8 mouse cellular contexts compared by ENCODE assay signal in the genomic region with DNA sequence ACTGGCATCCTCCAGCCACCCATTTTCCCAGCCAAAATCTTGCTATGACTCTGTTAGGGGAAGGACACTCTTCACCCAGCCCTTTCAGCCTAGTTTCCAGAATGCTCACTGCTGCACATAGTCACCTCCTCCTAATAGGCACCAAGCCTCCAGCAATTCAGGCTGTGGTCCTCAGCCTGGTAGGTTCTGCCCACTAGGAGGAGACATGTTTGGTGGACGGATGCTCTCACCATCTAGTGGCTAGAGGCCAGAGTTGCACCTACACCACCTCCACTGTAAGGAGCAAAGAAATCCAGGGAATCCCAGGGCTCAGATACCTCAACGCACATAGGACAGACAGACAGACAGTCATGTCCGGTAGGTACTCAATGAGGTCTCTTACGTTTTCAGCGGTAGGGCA.
A peak's percentile ranks its signal among the peaks of the same experiment; 100 is the strongest.
DNase-seq lines count a peak whose midpoint lies in the region; ATAC-seq and TF ChIP-seq lines count a peak whose summit lies in the region.

No protein-coding gene starts in this region.

- H3K36me3 ChIP-seq in heart, postnatal 0 days (replicated peaks; ENCODE audit: control insufficient read depth, insufficient read depth, low read length), result peaks cover 82% of the 10 kb centered on the region
- H3K36me3 ChIP-seq in midbrain, postnatal 0 days (ENCODE audit: insufficient read depth, low read length), result peaks cover 65% of the 10 kb centered on the region
- H3K36me3 ChIP-seq in forebrain, embryonic 12.5 days (replicated peaks), result peaks cover 95% of the 10 kb centered on the region

- H3K9ac ChIP-seq in heart, postnatal 0 days (replicated peaks; ENCODE audit: low read depth, low read length), result no peak overlapping the region
- no peak overlapping the region for H3K9ac ChIP-seq in midbrain, postnatal 0 days (replicated peaks; ENCODE audit: low read length, poor library complexity, severe bottlenecking)
- H3K9ac ChIP-seq in forebrain, embryonic 12.5 days, result no peak overlapping the region

- WGBS in heart, postnatal 0 days, result 38% methylated on average over 5 of the region's 5 CpGs
- WGBS in midbrain, postnatal 0 days, result 59% methylated on average over 5 of the region's 5 CpGs
- 64% methylated on average over 5 of the region's 5 CpGs for WGBS in forebrain, embryonic 12.5 days

- peak; percentile 89 for TF ChIP-seq CTCF in heart, postnatal 0 days (IDR thresholded peaks at IDR 0.05; ENCODE audit: low read depth)
- peak; percentile 97 for TF ChIP-seq CTCF in midbrain, postnatal 0 days (IDR thresholded peaks at IDR 0.05)

- TF ChIP-seq EP300 in heart, postnatal 0 days (IDR thresholded peaks at IDR 0.05; ENCODE audit: low read depth), result no peak

- H3K4me3 ChIP-seq in heart, postnatal 0 days (ENCODE audit: low read depth, low read length), result no peak overlapping the region
- no peak overlapping the region for H3K4me3 ChIP-seq in midbrain, postnatal 0 days (ENCODE audit: low read depth, low read length)
- no peak overlapping the region for H3K4me3 ChIP-seq in forebrain, embryonic 12.5 days (replicated peaks)

- H3K9me3 ChIP-seq in heart, postnatal 0 days (replicated peaks; ENCODE audit: control insufficient read depth, low read length), result no peaks in the 10 kb centered on the region
- H3K9me3 ChIP-seq in midbrain, postnatal 0 days (ENCODE audit: low read length), result no peaks in the 10 kb centered on the region
- H3K9me3 ChIP-seq in forebrain, embryonic 12.5 days, result no peaks in the 10 kb centered on the region

- peak; percentile 52; the same call in 1 of the 2 replicates for ATAC-seq in heart, postnatal 0 days (ENCODE audit: insufficient read depth, low read depth)
- ATAC-seq in midbrain, postnatal 0 days (ENCODE audit: low FRiP score), result peak; percentile 50; the same call in 1 of the 2 replicates
- ATAC-seq in forebrain, embryonic 12.5 days (ENCODE audit: low FRiP score), result no peak

- no peaks in the 10 kb centered on the region for H3K27me3 ChIP-seq in heart, postnatal 0 days (ENCODE audit: control insufficient read depth, insufficient read depth, low read length)
- no peaks in the 10 kb centered on the region for H3K27me3 ChIP-seq in midbrain, postnatal 0 days (ENCODE audit: insufficient read depth, low read length)
- no peaks in the 10 kb centered on the region for H3K27me3 ChIP-seq in forebrain, embryonic 12.5 days

- H3K4me1 ChIP-seq in heart, postnatal 0 days (ENCODE audit: control insufficient read depth, insufficient read depth), result peaks cover under 1% of the 10 kb centered on the region; the same call in 1 of the 2 replicates
- H3K4me1 ChIP-seq in midbrain, postnatal 0 days (ENCODE audit: insufficient read depth, low read length), result no peaks in the 10 kb centered on the region
- peaks cover 7% of the 10 kb centered on the region for H3K4me1 ChIP-seq in forebrain, embryonic 12.5 days

- DNase-seq in heart, postnatal 0 days (ENCODE audit: low spot score), result peak; percentile 40
- no peak for DNase-seq in heart, adult 9 months (ENCODE audit: low spot score in 2 of 2)
- DNase-seq in urinary bladder, postnatal 14 days (ENCODE audit: low spot score), result peak; percentile 68
- DNase-seq in urinary bladder, adult 18-20 months (ENCODE audit: low spot score in 2 of 2), result no peak
- DNase-seq in embryo, embryonic 10.5 days (ENCODE audit: low spot score), result peak; percentile 55
- peak; percentile 80 for DNase-seq in kidney, postnatal 14 days
- peak; percentile 74 for DNase-seq in midbrain, postnatal 0 days (ENCODE audit: low spot score)

- no peak overlapping the region for H3K27ac ChIP-seq in heart, postnatal 0 days (ENCODE audit: low read depth)
- H3K27ac ChIP-seq in midbrain, postnatal 0 days (ENCODE audit: low read depth, low read length), result no peak overlapping the region
- no peak overlapping the region for H3K27ac ChIP-seq in forebrain, embryonic 12.5 days

- no peak overlapping the region for H3K4me2 ChIP-seq in heart, postnatal 0 days (ENCODE audit: low read depth, low read length)
- H3K4me2 ChIP-seq in midbrain, postnatal 0 days (ENCODE audit: low read depth, low read length, poor library complexity, severe bottlenecking), result no peak overlapping the region
- H3K4me2 ChIP-seq in forebrain, embryonic 12.5 days, result no peak overlapping the region

Comparison
In these comparisons a context has a peak if more than half of its experiments do, and no peak if none do; other contexts are left out.
1. DNase-seq: peak in heart, postnatal 0 days (single experiment), urinary bladder, postnatal 14 days (single experiment), embryo, embryonic 10.5 days (single experiment), kidney, postnatal 14 days (single experiment) and midbrain, postnatal 0 days (single experiment); none in heart, adult 9 months (0 of 2) and urinary bladder, adult 18-20 months (0 of 2).